Comparison of ENCODE assay signal across 20 mouse cellular contexts in the genomic region with DNA sequence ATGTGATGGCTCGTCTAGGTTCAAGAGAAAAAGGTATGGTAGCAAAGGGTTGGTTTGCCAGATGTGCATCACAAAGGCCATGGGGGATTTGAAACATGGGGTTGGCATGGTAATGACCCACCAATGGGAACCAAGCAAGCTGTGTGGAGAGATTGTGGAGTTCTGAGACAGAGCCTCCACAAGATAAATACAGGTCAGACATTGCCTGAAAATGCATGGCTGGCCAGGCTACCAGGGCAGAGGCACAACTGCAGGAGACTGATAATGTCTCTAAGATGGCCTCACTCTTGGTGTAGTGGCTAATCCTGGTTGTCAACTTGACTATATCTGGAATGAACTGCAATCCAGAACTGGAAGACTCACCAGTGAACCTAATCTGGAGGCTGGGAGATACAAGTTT.
DNase-seq lines count a peak whose midpoint lies in the region; ATAC-seq and TF ChIP-seq lines count a peak whose summit lies in the region.
"Had no signal": no experiment of that assay in that cellular context is flagged by ENCODE, and none has a peak within 500 bp of the region (broad histone marks: within the 10 kb centered on the region; RNA-seq: fewer than 3 reads in every experiment).

No protein-coding gene starts in this region.

- 53% methylated on average over 1 of the region's 1 CpGs for WGBS in liver, embryonic 13.5 days (ENCODE audit: insufficient replicate concordance)
- 58% methylated on average over 1 of the region's 1 CpGs for WGBS in liver, postnatal 0 days (ENCODE audit: insufficient replicate concordance)

- ATAC-seq in G1E (ENCODE audit: extremely low read depth, insufficient number of reproducible peaks, low FRiP score, poor library complexity, severe bottlenecking), result 0 out of 2 replicates have a peak, but pooled peaks have one; percentile 22
- ATAC-seq in liver, embryonic 13.5 days (ENCODE audit: low read depth), result peak; percentile 96
- ATAC-seq in liver, postnatal 0 days, result peak; percentile 59
- ATAC-seq: forebrain, embryonic 15.5 days; hindbrain, postnatal 0 days had no signal

- no peak for TF ChIP-seq CTCF in G1E (IDR thresholded peaks at IDR 0.05; ENCODE audit: low read depth, low read length)
- no peak for TF ChIP-seq CTCF in liver, postnatal 0 days (IDR thresholded peaks at IDR 0.05; ENCODE audit: low read depth)

- no peak overlapping the region for H3K27ac ChIP-seq in liver, embryonic 13.5 days
- H3K27ac ChIP-seq in liver, postnatal 0 days (ENCODE audit: low read depth), result no peak overlapping the region
- H3K27ac ChIP-seq: embryonic facial prominence, embryonic 12.5 days; forebrain, embryonic 15.5 days; heart, adult 2 months; hindbrain, embryonic 13.5 days; hindbrain, postnatal 0 days had no signal

- H3K9me3 ChIP-seq in G1E (replicated peaks), result no peaks in the 10 kb centered on the region
- H3K9me3 ChIP-seq in liver, embryonic 13.5 days (replicated peaks), result no peaks in the 10 kb centered on the region
- peaks cover under 1% of the 10 kb centered on the region; the same call in 1 of the 2 replicates for H3K9me3 ChIP-seq in liver, postnatal 0 days (ENCODE audit: low read length)
- H3K9me3 ChIP-seq: forebrain, embryonic 15.5 days had no signal

- no peaks in the 10 kb centered on the region for H3K27me3 ChIP-seq in G1E (ENCODE audit: insufficient read depth, low read length)
- no peaks in the 10 kb centered on the region for H3K27me3 ChIP-seq in liver, embryonic 13.5 days
- no peaks in the 10 kb centered on the region for H3K27me3 ChIP-seq in liver, postnatal 0 days (ENCODE audit: insufficient read depth, low read length)
- H3K27me3 ChIP-seq: embryonic facial prominence, embryonic 12.5 days; forebrain, embryonic 15.5 days; hindbrain, embryonic 13.5 days had no signal

- no peak overlapping the region for H3K4me3 ChIP-seq in G1E (ENCODE audit: low read depth, low read length)
- H3K4me3 ChIP-seq in liver, embryonic 13.5 days (replicated peaks), result no peak overlapping the region
- no peak overlapping the region for H3K4me3 ChIP-seq in liver, postnatal 0 days (ENCODE audit: low read depth, low read length)
- H3K4me3 ChIP-seq: embryonic facial prominence, embryonic 12.5 days; forebrain, embryonic 15.5 days; heart, adult 2 months; hindbrain, embryonic 13.5 days had no signal

- no peaks in the 10 kb centered on the region for H3K36me3 ChIP-seq in G1E (replicated peaks)
- no peaks in the 10 kb centered on the region for H3K36me3 ChIP-seq in liver, embryonic 13.5 days
- H3K36me3 ChIP-seq in liver, postnatal 0 days (replicated peaks; ENCODE audit: insufficient read depth, low read length), result no peaks in the 10 kb centered on the region
- H3K36me3 ChIP-seq: embryonic facial prominence, embryonic 12.5 days; forebrain, embryonic 15.5 days; hindbrain, embryonic 13.5 days had no signal

- no peak overlapping the region for H3K4me2 ChIP-seq in liver, embryonic 13.5 days
- H3K4me2 ChIP-seq in liver, postnatal 0 days (ENCODE audit: low read depth, low read length), result no peak overlapping the region
- H3K4me2 ChIP-seq: embryonic facial prominence, embryonic 12.5 days; forebrain, embryonic 15.5 days; hindbrain, embryonic 13.5 days had no signal

- peaks cover 16% of the 10 kb centered on the region for H3K4me1 ChIP-seq in G1E (ENCODE audit: insufficient read depth, low read depth, low read length)
- H3K4me1 ChIP-seq in liver, embryonic 13.5 days (replicated peaks), result peaks cover 9% of the 10 kb centered on the region
- peaks cover 5% of the 10 kb centered on the region; the same call in 1 of the 2 replicates for H3K4me1 ChIP-seq in liver, postnatal 0 days (ENCODE audit: insufficient read depth)
- H3K4me1 ChIP-seq: embryonic facial prominence, embryonic 12.5 days; forebrain, embryonic 15.5 days; hindbrain, embryonic 13.5 days had no signal

- no peak for DNase-seq in G1E (ENCODE audit: low spot score)
- peak; percentile 22 for DNase-seq in c-Kit-positive CD71-positive TER-119-positive erythroid progenitor cells, embryonic 14.5 days (ENCODE audit: low spot score)
- peak; percentile 46 for DNase-seq in liver, embryonic 13.5 days
- no peak for DNase-seq in liver, postnatal 0 days
- no peak for DNase-seq in testis, postnatal 14 days (ENCODE audit: low spot score)
- DNase-seq in ovary, postnatal 36 days (ENCODE audit: low spot score), result no peak
- no peak for DNase-seq in gastrocnemius, postnatal 4 days (ENCODE audit: low spot score in 2 of 2)
- no peak for DNase-seq in lung, postnatal 10 days
- DNase-seq: adrenal gland, adult 2 months; adrenal gland, postnatal 36 days; cerebellum, adult 11-12 months; cerebellum, adult 9-10 months; cerebellum, postnatal 25 days; gastrocnemius, postnatal 10 days; heart, adult 2 months; heart, postnatal 10 days had no signal

- TF ChIP-seq EP300 in liver, postnatal 0 days (IDR thresholded peaks at IDR 0.05; ENCODE audit: low read depth), result peak; percentile 58

- H3K9ac ChIP-seq in liver, embryonic 13.5 days, result no peak overlapping the region
- no peak overlapping the region for H3K9ac ChIP-seq in liver, postnatal 0 days (replicated peaks)
- H3K9ac ChIP-seq: embryonic facial prominence, embryonic 12.5 days; forebrain, embryonic 15.5 days; hindbrain, embryonic 13.5 days had no signal

Comparison
In these comparisons a context has a peak if more than half of its experiments do, and no peak if none do; other contexts are left out.
1. DNase-seq: peak in c-Kit-positive CD71-positive TER-119-positive erythroid progenitor cells, embryonic 14.5 days (single experiment) and liver, embryonic 13.5 days (single experiment); none in G1E (single experiment), liver, postnatal 0 days (single experiment), testis, postnatal 14 days (single experiment), ovary, postnatal 36 days (single experiment), gastrocnemius, postnatal 4 days (0 of 2) and lung, postnatal 10 days (single experiment).
2. ATAC-seq: peak in every context shown above with its lines; median percentile 96 in liver, embryonic 13.5 days; 59 in liver, postnatal 0 days; 22 in G1E.